Mouse (Mus musculus): ENCODE measurements around the gene Akr1c6.
"Not testable (repeated sequence)": the region's sequence is repeated elsewhere in the genome, so short reads cannot be mapped to it uniquely, and the experiment has no call there.

Gene Akr1c6

GRCm38 (mm10) chr13:4434006-4434405 is at the start of gene Akr1c6:
TSS of gene Akr1c6 (plus strand) at chr13:4434306.
- no peak for DNase-seq (ENCODE audit: low read depth, low spot score)

- DNase-seq (ENCODE audit: low read depth, low spot score), result no peak
These were observed 49.2 kb upstream of the Akr1c6 start for GRCm38 (mm10) chr13:4384918-4385317.

GRCm38 (mm10) chr13:4385541-4385940 is 48.6 kb upstream of the Akr1c6 start:
- DNase-seq (ENCODE audit: low read depth, low spot score), result no peak

GRCm38 (mm10) chr13:4388762-4389446 is 45.2 kb upstream of the Akr1c6 start:
- no peak for DNase-seq (ENCODE audit: low read depth, low spot score)

DNA sequence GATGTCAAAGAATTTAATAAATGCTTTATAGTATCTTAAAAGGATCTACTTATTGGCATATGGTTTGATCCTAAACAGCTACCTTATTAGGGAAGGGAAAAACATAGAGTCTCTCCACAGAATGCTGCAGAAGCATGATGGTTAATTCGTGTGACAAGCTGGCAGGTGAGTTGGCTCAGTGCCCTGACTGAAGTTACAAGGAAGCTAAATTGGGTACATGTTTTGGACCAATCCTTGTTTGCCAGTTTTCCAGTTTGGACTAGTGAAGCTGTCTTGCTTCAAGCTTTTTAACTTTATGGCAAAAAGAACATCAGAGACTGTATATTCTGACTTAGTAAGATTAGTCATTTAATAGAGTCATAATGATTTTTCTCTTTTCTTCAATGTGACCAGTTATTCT is 33.7 kb upstream of the Akr1c6 start:
- DNase-seq (ENCODE audit: low read depth, low spot score), result not testable (repeated sequence)

DNA sequence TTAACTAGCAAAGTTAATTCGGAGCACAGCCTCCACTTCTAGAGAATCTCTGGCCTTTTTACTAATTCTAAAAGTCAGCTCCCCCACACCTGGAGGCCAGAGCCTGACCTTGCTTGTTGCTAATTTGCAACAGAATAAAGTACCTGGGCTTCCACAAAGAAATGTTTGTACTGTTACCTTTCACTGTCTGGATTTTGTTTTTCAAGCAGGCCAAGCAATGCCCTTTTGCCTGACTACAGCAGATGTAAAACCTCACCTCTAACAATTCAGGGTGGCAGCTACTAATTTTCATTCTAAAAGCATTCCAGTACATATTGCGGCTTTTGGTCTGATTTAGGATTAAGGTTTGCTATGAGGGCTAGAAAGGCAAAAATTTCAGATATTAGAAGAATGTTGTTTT is 33.3 kb upstream of the Akr1c6 start:
- DNase-seq (ENCODE audit: low read depth, low spot score), result no peak

DNA sequence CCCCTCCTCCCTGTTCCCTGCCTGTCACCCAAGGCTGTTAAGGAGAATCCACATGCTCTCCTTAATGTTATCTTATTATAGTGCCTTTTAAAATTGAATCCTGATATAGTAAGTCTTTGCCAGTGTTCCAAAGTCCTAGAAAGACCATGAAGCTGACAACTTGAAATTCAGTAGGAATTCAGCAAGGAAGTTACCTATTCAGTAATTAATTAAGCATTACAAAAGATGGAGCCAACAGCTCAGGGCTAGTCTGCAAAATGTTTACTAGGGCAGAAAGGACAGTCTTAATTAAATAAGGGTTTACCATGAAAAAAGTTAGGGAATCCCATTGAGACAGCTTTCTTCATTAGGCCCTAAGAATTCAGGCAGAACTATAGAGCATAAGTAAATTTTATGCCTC is 31.9 kb upstream of the Akr1c6 start:
- no peak for DNase-seq (ENCODE audit: low read depth, low spot score)

DNA sequence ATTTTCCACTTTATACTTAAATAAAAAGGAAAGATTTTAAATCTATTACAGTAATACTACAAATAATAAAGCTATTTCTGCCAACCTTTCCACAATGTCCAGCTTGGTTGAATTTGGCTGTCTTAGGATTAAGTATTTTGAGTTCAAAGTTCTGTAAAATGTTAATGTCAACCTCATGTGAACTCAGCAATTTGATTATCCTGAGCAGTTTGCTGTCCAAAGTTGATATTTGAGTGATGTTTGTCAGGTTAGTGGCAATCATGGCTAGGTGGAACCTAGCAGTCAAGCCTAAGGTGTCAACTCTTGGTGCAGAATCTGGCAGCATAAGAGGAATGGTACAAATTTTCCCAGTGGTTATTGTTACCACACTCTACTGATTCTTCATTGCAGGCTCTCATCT is 29.4 kb upstream of the Akr1c6 start:
- no peak for DNase-seq (ENCODE audit: low read depth, low spot score)

GRCm38 (mm10) chr13:4406771-4407170 is 27.3 kb upstream of the Akr1c6 start:
- no peak for DNase-seq (ENCODE audit: low read depth, low spot score)

GRCm38 (mm10) chr13:4428558-4428957 is 5.5 kb upstream of the Akr1c6 start:
- no peak for DNase-seq (ENCODE audit: low read depth, low spot score)

DNA sequence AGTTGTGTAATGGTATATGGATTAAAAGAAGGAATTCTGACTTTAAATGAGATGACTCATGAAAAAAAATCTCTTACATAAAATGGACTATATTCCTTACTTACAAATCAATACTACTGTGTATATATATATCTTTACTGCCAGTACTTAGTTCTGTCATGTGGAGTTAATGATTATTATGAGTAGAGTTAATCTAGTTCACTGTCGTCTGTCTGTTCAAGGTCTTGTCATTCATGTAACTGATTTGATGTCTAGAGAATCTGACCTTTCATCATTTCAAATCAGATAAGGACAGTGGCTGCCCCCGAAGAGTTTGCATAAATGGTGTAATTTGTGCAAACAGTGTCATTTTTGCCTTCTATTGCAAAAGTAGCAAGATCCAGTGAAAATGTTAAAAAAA is 5.1 kb upstream of the Akr1c6 start:
- DNase-seq (ENCODE audit: low read depth, low spot score), result no peak

DNA sequence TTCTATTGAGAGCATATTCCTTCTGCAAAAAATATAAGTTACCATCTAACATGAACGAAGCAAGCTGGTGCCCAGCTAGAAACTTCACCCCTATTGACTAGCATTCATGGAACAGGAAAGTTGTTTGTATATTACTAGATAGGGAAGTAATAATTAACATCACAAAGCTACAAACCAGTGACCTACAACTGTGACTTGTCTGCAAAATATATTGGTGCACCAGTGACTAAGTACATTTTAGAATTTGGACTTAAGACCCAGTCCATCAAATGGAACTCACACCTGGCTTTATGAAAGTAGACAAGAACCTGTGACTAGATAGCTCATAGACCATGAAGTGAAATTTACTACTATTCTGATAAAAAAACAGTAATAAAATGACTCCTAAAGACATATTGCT is 3.0 kb upstream of the Akr1c6 start:
- no peak for DNase-seq (ENCODE audit: low read depth, low spot score)

DNA sequence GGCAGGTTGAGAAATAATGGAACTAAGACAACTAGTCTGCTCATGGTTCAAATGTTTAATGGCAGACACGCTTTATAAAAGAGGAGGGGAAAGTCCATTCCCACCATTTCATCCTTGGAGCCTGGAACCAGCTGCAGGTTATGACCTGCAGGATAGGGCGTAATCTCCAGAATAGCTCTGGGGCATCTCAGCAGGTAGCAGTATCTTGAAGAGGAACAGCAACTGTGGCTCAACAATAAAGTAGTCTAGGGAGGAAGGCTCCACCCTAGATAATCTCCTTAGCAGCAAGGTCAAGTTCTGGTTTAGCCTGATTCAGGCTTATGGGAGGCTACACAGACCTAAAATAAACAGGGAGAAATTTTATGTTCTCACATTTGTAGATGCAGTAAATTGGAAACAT is 31.5 kb downstream of the Akr1c6 start:
- no peak for DNase-seq (ENCODE audit: low read depth, low spot score)

DNA sequence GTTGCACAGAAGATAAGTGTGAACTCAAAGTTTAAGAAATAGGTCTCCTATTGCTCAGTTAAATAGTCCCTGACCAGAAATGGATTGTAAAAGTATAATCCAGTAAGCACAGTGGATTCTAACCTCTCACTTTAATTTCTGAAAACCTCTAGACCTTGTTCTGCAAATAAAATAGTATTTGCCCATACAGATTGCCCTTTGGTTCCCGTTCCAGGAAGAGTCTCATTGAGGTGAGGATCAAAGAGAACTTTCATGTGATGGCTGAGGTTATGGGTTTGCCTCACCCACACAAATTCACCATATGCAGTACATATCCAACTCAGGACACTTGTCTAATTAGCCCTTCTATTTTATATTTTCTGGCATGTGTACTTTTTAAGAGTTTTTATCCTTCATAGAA is 33.8 kb downstream of the Akr1c6 start:
- DNase-seq (ENCODE audit: low read depth, low spot score), result no peak

Data from CD4-positive helper T cell, adult 2 months (primary cell).